Mouse (Mus musculus) bone marrow macrophage, adult 2 months (primary cell): ENCODE measurements at regions not wholly inside any gene's neighbourhood (a gene's known extent, or its start where the extent isn't known, plus 50 kb on each side); places are given as distances from the start of the nearest gene placed in this dataset.

Source experiments
- CTCF ChIP-seq: IDR thresholded peaks from 2 replicates; pipeline ENCODE4 v1.5.1; 2012; ENCODE audit warnings: low read depth, mild to moderate bottlenecking, low read length, moderate library complexity
- POLR2A ChIP-seq: IDR thresholded peaks from 2 replicates; pipeline ENCODE4 v1.6.1; 2012; ENCODE audit warnings: mild to moderate bottlenecking, low read depth, low read length, borderline replicate concordance

- TF ChIP-seq CTCF (no peak), POLR2A (no peak)
Observed at GRCm38 (mm10) chr6:17198876-17199275, 82.1 kb upstream of the Cav2 start.
